Mouse (Mus musculus) cerebellum, adult 11-12 months (tissue): ENCODE results near the gene Gamt.

ENCODE experiments used
- DNase-seq: peaks from one replicate; pipeline ENCODE4 v3.0.0; 2022

Gamt gene

GRCm38 (mm10) chr10:80260642-80261584, at the start of gene Gamt, which contains the start of gene Dazap1:
TSS of gene Gamt (minus strand) at chr10:80261012.
TSS of gene Dazap1 (plus strand) at chr10:80261486.
- peak; percentile 93 for DNase-seq

- DNase-seq = no peak
Observed at GRCm38 (mm10) chr10:80304862-80305261, 44.0 kb upstream of the Gamt start.

GRCm38 (mm10) chr10:80304458-80304857, 43.6 kb upstream of the Gamt start:
- DNase-seq = no peak

- DNase-seq = peak; percentile 81
Observed at GRCm38 (mm10) chr10:80302471-80302881, 41.7 kb upstream of the Gamt start.

- DNase-seq = no peak
Observed at GRCm38 (mm10) chr10:80302082-80302355, 41.2 kb upstream of the Gamt start.

GRCm38 (mm10) chr10:80301256-80302081, 40.7 kb upstream of the Gamt start:
- DNase-seq = peak; percentile 67

- DNase-seq = peak; percentile 62
Observed at GRCm38 (mm10) chr10:80300672-80301181, 39.9 kb upstream of the Gamt start.

- DNase-seq = peak; percentile 52
Observed at GRCm38 (mm10) chr10:80299824-80300223, 39.0 kb upstream of the Gamt start.

- DNase-seq = no peak
Observed at GRCm38 (mm10) chr10:80299301-80299700, 38.5 kb upstream of the Gamt start.

GRCm38 (mm10) chr10:80298571-80299281, 37.9 kb upstream of the Gamt start:
- DNase-seq = peak; percentile 94

- DNase-seq = peak; percentile 69
Observed at GRCm38 (mm10) chr10:80297526-80298133, 36.8 kb upstream of the Gamt start.

GRCm38 (mm10) chr10:80296824-80297223, 36.0 kb upstream of the Gamt start:
- peak; percentile 73 for DNase-seq

GRCm38 (mm10) chr10:80295618-80296425, 35.0 kb upstream of the Gamt start, which contains the start of gene Apc2:
TSS of gene Apc2 (plus strand) at chr10:80295977.
- peak; percentile 88 for DNase-seq

GRCm38 (mm10) chr10:80294788-80295303, 34.0 kb upstream of the Gamt start:
- peak; percentile 70 for DNase-seq

GRCm38 (mm10) chr10:80294311-80294710, 33.5 kb upstream of the Gamt start:
- DNase-seq = no peak

- DNase-seq = peak; percentile 44
Observed at GRCm38 (mm10) chr10:80293325-80293724, 32.5 kb upstream of the Gamt start.

- peak; percentile 94 for DNase-seq
Observed at GRCm38 (mm10) chr10:80292251-80293146, 31.7 kb upstream of the Gamt start, which contains the start of gene Rps15. TSS of gene Rps15 (plus strand) at chr10:80292453.

- DNase-seq = no peak
Observed at GRCm38 (mm10) chr10:80288657-80289056, 27.8 kb upstream of the Gamt start.

- no peak for DNase-seq
Observed at GRCm38 (mm10) chr10:80288097-80288496, 27.3 kb upstream of the Gamt start.
